Mouse (Mus musculus) layer of hippocampus, adult 8-10 months (tissue): ENCODE results near the gene Fam71e2. TPM values are rescaled to one million over a fixed set of nuclear protein-coding genes. Genes with fewer than 3 reads are reported as not detected.
A peak's percentile ranks its signal among the peaks of the same experiment; 100 is the strongest.

Experiments
- DNase-seq, 2 experiments: peaks; one replicate each; pipeline ENCODE4 v3.0.0; 2022; ENCODE audit warnings: low spot score in 2 of 2
- total RNA-seq, 4 experiments: library from RNA; stranded (reverse); gene quantifications; 2 replicates each; pipeline ENCODE4 v1.2.4; 2022

Gene Fam71e2
- total RNA-seq, 4 experiments from 2014 or later: not detected

DNA sequence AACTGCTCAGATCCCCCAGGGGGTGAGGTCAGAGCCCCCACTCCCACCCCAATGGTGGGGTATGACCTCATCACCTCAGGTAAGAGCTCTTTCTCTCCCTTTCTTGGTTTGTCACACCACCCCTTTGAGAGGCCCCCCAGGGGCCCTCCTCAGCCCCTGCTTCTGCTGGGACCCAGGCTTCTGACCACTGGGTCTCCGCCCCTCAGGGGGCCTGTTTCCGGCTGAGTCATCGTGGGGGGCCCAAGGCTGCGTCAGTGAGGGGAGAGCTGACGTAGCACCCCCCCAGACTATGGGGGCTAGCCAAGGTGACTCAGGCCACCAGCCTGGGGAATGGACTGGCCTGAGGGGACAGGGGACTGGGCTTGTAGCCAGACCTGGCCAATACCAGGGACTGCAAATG is 8.8 kb upstream of the Fam71e2 start:
- DNase-seq: no peak

GRCm38 (mm10) chr7:4777851-4778637 is 6.9 kb upstream of the Fam71e2 start:
- DNase-seq: no peak

GRCm38 (mm10) chr7:4776861-4777830 is 6.0 kb upstream of the Fam71e2 start:
- DNase-seq: no peak

DNA sequence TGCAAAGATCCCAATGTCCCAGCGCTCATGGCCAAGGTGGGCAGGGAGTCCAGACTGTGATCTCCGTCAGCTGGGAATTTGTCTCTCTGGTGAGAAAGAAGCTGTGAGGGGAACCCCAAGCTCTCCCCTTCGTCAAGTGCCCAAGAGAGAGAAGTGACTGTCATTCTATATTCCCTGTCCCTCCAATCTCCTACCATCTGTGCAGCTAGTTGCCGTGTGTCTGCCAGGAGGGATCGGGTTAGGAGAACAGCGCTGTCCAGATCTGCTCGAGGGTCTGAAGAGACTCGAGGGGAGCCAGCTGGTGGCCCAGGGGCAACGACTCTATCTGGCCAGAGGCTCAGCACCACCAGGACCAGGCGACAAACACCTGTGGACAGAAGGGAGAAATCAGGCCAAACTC is 5.0 kb upstream of the Fam71e2 start:
- DNase-seq: no peak

DNA sequence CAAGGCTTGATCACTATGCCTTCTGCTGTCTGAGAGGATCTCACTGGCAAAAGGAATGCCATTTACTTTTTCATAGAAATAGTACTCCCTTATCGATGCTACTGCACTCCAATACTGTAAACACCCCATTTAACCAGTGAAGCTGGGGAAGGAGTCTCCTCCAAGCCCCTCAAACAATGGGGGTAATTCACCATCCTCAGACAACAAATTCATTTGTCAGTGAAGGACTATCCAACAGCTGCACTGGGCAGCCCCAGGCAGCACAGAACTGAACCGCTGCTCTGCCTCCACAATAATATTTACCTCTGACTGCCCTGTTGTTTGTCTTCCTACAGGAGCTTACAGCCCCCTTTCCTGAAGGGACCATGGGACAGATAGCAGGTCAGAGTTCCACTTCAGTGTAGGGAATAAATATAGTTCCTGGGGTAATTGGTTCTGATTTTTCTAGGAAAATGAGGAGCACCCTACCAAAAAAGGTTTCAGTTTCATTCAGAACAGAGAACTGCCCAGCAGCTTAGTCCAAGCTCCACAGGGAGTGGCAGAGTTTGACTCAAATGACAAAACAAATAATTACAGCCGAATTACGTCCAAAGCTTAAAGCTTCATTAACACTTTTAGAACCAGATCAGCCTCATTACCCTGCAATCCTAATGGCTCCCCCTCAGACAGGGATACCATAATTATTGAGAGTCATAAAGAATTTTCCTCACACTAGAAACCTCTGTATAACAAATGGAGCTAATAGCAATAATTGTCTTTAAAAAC is 6.0 kb downstream of the Fam71e2 start:
- DNase-seq: no peak

DNA sequence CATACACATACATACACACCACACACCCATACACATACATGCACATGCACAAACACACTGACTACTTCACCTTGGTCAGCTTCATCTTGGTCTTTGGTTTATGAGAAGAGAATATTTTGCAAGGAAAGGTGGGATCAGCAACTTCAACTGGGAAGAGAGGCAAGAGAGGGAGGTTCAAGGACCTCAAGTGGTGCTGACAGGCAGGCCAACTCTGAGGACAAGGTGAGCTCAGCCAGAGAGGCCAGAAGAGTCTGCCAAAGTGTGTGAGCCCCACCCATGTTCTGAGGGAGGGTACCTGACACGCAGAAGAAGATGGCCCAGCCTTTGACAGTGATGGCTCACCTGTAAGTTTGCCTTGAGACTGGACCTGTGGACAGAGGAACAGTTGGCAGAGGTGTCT is 11.4 kb downstream of the Fam71e2 start:
- DNase-seq: no peak

GRCm38 (mm10) chr7:4752821-4753570 is 18.1 kb downstream of the Fam71e2 start, which contains the start of gene Cox6b2:
Gene Cox6b2 (minus strand): TSS chr7:4753094.
- DNase-seq: peak; percentile 39 to 54

- no peak for DNase-seq
Observed at GRCm38 (mm10) chr7:4751971-4752820, 18.9 kb downstream of the Fam71e2 start.

GRCm38 (mm10) chr7:4749169-4749568 is 21.9 kb downstream of the Fam71e2 start:
- DNase-seq: no peak

DNA sequence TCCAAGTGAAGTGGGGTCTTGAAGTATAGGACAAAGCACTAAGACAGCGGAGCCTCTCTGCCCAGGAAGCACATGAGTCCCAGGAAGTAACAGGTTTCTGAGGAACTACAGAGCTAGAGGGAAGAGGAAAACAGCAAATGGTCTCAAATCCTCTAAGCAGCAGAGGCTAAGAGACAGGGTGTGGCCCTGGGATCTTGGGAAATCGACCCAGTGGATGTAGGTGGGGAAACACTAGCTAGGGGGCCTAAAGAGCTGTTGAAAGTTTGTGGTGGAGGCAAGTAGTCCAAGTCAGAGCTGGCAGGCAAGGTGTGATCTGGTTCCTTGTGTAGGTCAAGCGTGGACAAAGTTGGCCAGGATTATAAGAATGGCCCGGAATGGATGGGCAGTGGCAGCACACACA is 22.8 kb downstream of the Fam71e2 start:
- DNase-seq: no peak

GRCm38 (mm10) chr7:4747156-4747899 is 23.8 kb downstream of the Fam71e2 start:
- no peak for DNase-seq

GRCm38 (mm10) chr7:4746326-4746980 is 24.6 kb downstream of the Fam71e2 start:
- DNase-seq: no peak

DNA sequence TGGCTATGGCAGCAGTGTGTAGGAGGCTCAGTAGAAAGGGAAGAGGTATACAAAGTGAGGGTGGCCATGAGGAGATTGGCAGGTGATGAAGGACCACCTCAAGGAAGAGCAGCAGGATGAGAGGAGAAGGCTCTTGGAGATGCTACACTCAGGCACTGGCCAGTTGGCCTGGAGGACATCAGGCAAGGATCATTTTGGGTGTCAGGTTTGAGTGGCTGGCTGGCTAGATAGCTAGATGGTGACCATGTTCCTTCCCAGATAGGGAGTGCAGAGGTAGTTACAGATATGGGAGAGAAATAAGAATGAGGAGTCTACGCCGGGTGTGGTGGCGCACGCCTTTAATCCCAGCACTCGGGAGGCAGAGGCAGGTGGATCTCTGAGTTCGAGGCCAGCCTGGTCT is 26.2 kb downstream of the Fam71e2 start:
- DNase-seq: no peak

DNA sequence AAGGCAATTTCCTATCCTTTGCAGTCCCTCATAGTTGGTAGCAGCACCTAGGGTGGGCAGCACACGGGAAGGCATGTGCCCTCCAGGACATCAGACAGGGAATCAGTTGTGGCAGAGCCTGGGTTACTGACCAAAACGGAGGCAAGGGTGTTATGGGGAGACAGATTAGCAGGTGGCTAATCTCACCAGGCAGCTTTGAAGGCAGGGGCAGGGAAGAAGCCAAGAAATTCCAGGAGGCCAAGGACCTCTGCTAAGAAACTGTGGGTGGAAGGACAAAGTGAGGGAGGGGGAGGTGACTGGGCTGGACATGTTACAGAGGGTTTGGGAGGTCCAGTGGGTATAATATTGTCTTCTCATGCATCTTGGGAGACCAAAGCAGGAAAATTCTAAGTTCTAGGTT is 27.7 kb downstream of the Fam71e2 start:
- DNase-seq: no peak

GRCm38 (mm10) chr7:4742482-4742819 is 28.7 kb downstream of the Fam71e2 start:
- DNase-seq: no peak

DNA sequence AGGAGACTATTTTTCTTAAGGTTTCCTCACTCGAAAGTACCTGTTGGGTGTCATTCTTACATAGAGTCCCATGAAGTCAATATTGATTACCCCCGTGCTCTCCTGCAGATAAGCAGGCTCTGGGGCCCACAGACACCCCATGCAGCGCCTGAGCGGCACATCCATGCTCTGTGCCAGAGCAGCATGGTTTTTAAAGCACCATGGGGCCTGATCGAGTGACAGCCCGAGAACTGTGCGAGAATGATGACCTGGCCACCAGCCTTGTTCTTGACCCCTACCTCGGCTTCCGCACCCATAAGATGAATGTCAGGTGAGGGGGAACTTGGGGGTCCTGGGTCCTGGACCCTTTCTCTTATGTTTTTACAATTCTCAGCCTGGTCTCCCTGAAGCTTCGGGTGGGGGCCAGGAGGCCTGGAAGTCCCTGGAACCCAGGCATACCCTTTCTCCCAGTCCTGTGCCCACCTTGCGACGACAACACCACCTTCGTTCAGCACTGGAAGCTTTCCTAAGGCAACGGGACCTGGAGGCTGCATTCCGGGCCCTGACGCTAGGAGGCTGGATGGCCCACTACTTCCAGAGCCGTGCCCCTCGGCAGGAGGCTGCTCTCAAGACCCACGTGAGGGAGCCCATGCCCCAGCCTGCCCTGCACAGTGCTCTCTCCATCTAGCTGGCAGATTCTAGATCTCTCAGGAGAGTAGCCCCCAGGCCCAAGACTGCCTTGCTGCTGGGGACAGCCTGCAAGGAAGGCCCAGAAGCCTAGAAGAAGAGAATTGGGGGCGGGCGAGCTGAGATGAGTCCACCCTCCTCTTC is 29.2 kb downstream of the Fam71e2 start:
- no peak for DNase-seq

DNA sequence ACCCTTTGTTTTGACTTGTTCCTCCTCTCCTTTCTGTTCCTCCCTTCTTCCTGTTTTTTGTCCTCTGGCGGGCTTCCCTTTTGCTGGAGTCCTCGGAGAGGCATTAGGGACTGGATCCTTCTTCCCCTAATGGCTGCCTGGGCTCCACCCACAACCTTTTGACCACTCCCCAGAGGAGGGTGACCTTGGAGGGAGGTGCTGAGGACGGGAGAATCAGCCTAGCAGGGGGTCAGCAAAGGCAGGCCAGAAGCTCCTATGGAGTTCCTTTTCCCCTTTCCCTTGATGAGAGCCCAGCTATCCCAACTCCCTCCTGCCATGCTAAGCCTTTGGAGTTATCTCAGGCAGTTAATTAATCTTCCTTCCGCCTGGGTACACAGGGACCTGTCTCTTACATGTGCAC is 30.0 kb downstream of the Fam71e2 start:
- DNase-seq: no peak

DNA sequence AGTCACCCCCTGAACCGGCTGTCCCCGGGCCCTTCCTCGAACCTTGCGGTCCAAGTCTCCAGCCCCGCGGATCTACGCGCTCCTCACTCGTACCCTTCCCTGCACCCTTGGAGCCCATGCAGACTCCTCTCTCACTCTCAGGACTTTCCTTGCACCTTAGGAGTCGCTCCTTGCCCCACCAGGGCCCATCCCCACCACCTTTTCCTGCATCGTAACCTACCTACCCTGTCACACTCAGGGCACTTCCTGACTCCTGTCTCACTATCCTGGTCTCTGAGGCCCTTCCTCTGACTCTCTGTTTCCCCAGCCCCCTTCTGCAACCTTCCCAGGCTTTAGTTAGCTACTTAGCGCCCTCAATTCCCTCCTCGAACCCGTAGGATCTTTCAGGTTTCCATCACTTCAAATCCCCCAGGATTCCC is 30.8 kb downstream of the Fam71e2 start:
- DNase-seq: no peak
